Mouse (Mus musculus) G1E (cell line): ENCODE data around the gene 4933424G06Rik.

Experiments
- CTCF ChIP-seq: IDR thresholded peaks from 2 replicates; pipeline ENCODE4 v1.5.1; 2012; ENCODE audit warnings: low read depth, low read length, inconsistent platforms, mixed read lengths
- GATA1 ChIP-seq: IDR thresholded peaks from 2 replicates; pipeline ENCODE4 v1.6.1; 2012; ENCODE audit warnings: borderline replicate concordance, low read length, inconsistent platforms, mixed read lengths
- GATA2 ChIP-seq: IDR thresholded peaks from 2 replicates; pipeline ENCODE4 v1.6.1; 2012; ENCODE audit warnings: low read depth, low read length, inconsistent platforms, borderline replicate concordance
- POLR2AphosphoS5 ChIP-seq: IDR thresholded peaks from 2 replicates; pipeline ENCODE4 v1.6.1; 2012; ENCODE audit warnings: low read depth, low read length, inconsistent platforms; ENCODE audit not compliant: insufficient replicate concordance
- TAL1 ChIP-seq: conservative IDR thresholded peaks from 2 replicates; pipeline ENCODE4 v1.6.1; 2012; ENCODE audit warnings: low read depth, low read length, inconsistent platforms, mixed read lengths

GRCm38 (mm10) chr1:36711104-36711503, 1.2 kb downstream of the 4933424G06Rik start:
- TF ChIP-seq CTCF (no peak), POLR2AphosphoS5 (no peak), GATA1 (no peak), TAL1 (no peak), GATA2 (no peak)
